Mouse (Mus musculus): Measurements from ENCODE around the gene Cfap20. TPM values are rescaled to one million over a fixed set of nuclear protein-coding genes. Genes with fewer than 3 reads are reported as not detected.
A peak's percentile ranks its signal among the peaks of the same experiment; 100 is the strongest.

Cfap20 gene
- polyA plus RNA-seq, 1 experiment from 2014 or later = 40.0 TPM

- under 1% methylated on average over 21 of the region's 25 CpGs for WGBS (ENCODE audit: missing documents)
- Histone ChIP-seq H3K36me3 (ENCODE audit: inconsistent target) (no peaks in the 10 kb centered on the region), H3K27ac (peak overlapping the region; percentile 24)
Observed at GRCm38 (mm10) chr8:95434233-95434632, 436 bp downstream of the Cfap20 start.

GRCm38 (mm10) chr8:95433124-95433523, 1.5 kb downstream of the Cfap20 start:
- no peak overlapping the region; the same call in 1 of the 2 replicates for H3K4me3 ChIP-seq (ENCODE audit: inconsistent target)
- WGBS (ENCODE audit: missing documents) = 91% methylated on average over 4 of the region's 4 CpGs
- H3K36me3 ChIP-seq (ENCODE audit: inconsistent target) = no peaks in the 10 kb centered on the region
- no peak overlapping the region for H3K27ac ChIP-seq
- H3K79me2 ChIP-seq (ENCODE audit: inconsistent target) = peaks cover 62% of the 10 kb centered on the region

More at GRCm38 (mm10) chr8:95434233-95434632, 436 bp downstream of the Cfap20 start:
- peaks cover 51% of the 10 kb centered on the region for H3K79me2 ChIP-seq (ENCODE audit: inconsistent target)
- H3K4me3 ChIP-seq (ENCODE audit: inconsistent target) = peak overlapping the region; percentile 79

GRCm38 (mm10) chr8:95432471-95432870, 2.2 kb downstream of the Cfap20 start:
- H3K27ac ChIP-seq = no peak overlapping the region
- WGBS (ENCODE audit: missing documents) = 72% methylated on average over 3 of the region's 3 CpGs
- no peaks in the 10 kb centered on the region for H3K36me3 ChIP-seq (ENCODE audit: inconsistent target)
- H3K4me3 ChIP-seq (ENCODE audit: inconsistent target) = no peak overlapping the region
- H3K79me2 ChIP-seq (ENCODE audit: inconsistent target) = peaks cover 69% of the 10 kb centered on the region

DNA sequence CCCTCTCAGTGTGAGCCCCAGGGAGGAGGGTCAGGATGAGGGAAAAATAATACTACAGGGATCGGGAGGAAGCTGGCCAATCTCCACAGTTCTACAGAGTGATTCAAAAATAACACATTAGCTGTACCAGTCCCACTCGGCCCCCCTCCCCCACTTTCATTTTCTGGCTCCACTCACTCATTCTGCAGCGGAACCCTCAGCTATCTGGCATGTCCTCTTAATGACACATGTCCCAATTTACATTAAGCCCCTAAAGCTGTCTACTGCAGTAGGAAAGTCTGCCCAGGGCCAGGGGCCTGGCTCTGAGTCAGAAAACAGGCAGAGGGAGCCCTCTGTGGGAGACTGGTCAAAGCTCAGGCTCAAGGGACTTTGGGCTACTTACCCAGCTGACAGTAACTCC, 4.7 kb downstream of the Cfap20 start:
- peaks cover 94% of the 10 kb centered on the region for H3K79me2 ChIP-seq (ENCODE audit: inconsistent target)
- H3K27ac ChIP-seq = no peak overlapping the region
- H3K36me3 ChIP-seq (ENCODE audit: inconsistent target) = no peaks in the 10 kb centered on the region
- WGBS (ENCODE audit: missing documents) = 74% methylated on average over 3 of the region's 3 CpGs
- H3K4me3 ChIP-seq (ENCODE audit: inconsistent target) = no peak overlapping the region

- WGBS (ENCODE audit: missing documents) = 15% methylated on average over 12 of the region's 12 CpGs
- H3K36me3 ChIP-seq (ENCODE audit: inconsistent target) = no peaks in the 10 kb centered on the region; the same call in 1 of the 2 replicates
- peak overlapping the region; percentile 23 for H3K4me3 ChIP-seq (ENCODE audit: inconsistent target)
- H3K79me2 ChIP-seq (ENCODE audit: inconsistent target) = peaks cover 90% of the 10 kb centered on the region
- H3K27ac ChIP-seq = peak overlapping the region; percentile 58
Observed at GRCm38 (mm10) chr8:95427594-95428535, 6.8 kb downstream of the Cfap20 start.

DNA sequence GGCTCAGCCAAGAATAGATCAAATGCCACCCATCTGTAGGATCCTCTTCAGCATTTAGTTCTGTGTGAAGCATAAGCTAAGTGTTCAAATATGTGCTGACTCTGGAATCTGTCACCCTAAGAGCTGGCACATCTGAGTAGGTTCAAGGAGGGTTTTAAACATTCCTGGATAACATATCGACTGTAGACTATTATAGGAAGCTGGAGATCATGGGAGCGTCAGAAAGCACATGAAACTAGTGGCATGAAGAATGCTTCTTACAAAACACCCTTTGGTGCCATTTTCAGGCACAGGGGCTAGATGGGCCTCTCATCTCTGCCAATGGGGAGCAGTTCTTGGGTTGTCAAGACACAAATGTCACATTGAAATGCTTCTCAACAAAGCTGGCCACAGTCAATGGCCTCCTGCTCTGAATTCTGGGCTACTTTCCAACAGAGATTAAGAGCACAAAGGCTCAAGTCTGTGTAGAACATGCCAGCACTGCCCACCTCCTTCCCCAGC, 7.8 kb downstream of the Cfap20 start:
- Histone ChIP-seq H3K36me3 (ENCODE audit: inconsistent target) (peaks cover 5% of the 10 kb centered on the region; the same call in 1 of the 2 replicates), H3K79me2 (ENCODE audit: inconsistent target) (peaks cover 80% of the 10 kb centered on the region), H3K27ac (no peak overlapping the region), H3K4me3 (ENCODE audit: inconsistent target) (no peak overlapping the region)
- WGBS (ENCODE audit: missing documents) = 97% methylated on average over 2 of the region's 2 CpGs

GRCm38 (mm10) chr8:95424682-95425081, 10.0 kb downstream of the Cfap20 start:
- no peak overlapping the region for H3K4me3 ChIP-seq (ENCODE audit: inconsistent target)
- WGBS (ENCODE audit: missing documents) = 89% methylated on average over 6 of the region's 7 CpGs
- H3K79me2 ChIP-seq (ENCODE audit: inconsistent target) = peaks cover 59% of the 10 kb centered on the region
- peaks cover 21% of the 10 kb centered on the region; the same call in 1 of the 2 replicates for H3K36me3 ChIP-seq (ENCODE audit: inconsistent target)
- H3K27ac ChIP-seq = no peak overlapping the region

DNA sequence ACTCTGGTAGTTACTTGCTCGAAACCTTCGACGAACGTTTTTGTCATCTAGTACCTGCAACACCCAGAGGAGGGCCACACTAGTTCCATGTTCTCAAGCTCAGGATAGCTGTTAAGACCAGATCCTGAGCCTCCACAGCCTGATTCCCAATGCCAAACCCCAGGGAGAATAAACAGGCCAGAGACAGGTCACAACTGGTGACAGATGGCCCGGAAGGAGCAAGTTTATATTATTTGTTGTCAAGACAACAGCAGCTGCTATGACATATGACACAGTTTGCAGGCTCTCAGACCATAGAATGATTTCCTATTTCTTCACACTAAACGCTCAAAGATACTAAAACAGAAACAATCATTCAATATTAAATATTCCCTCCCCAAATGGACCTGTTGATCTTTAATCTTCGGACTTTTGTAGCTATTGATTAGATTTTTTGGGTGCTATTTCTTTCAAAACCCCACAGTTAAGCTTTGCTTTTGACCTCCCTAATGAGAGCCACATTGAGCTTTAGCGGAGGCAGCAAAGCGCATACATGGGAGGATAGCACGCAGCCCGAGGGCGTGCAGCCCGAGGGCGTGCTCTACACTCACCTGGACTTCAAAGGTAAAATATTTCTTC, 12.4 kb downstream of the Cfap20 start:
- 91% methylated on average over 14 of the region's 14 CpGs for WGBS (ENCODE audit: missing documents)
- Histone ChIP-seq H3K27ac (no peak overlapping the region), H3K79me2 (ENCODE audit: inconsistent target) (peaks cover 35% of the 10 kb centered on the region), H3K4me3 (ENCODE audit: inconsistent target) (no peak overlapping the region), H3K36me3 (ENCODE audit: inconsistent target) (peaks cover 21% of the 10 kb centered on the region; the same call in 1 of the 2 replicates)

- 34% methylated on average over 10 of the region's 10 CpGs for WGBS (ENCODE audit: missing documents)
Observed at GRCm38 (mm10) chr8:95411309-95411972, 23.2 kb downstream of the Cfap20 start.

GRCm38 (mm10) chr8:95409518-95409917, 25.2 kb downstream of the Cfap20 start:
- Histone ChIP-seq H3K4me3 (ENCODE audit: inconsistent target) (no peak overlapping the region), H3K79me2 (ENCODE audit: inconsistent target) (no peaks in the 10 kb centered on the region), H3K27ac (no peak overlapping the region), H3K36me3 (ENCODE audit: inconsistent target) (no peaks in the 10 kb centered on the region)
- 80% methylated on average over 5 of the region's 5 CpGs for WGBS (ENCODE audit: missing documents)

More at GRCm38 (mm10) chr8:95411309-95411972, 23.2 kb downstream of the Cfap20 start:
- no peak overlapping the region for H3K4me3 ChIP-seq (ENCODE audit: inconsistent target)
- H3K79me2 ChIP-seq (ENCODE audit: inconsistent target) = no peaks in the 10 kb centered on the region
- no peaks in the 10 kb centered on the region for H3K36me3 ChIP-seq (ENCODE audit: inconsistent target)
- H3K27ac ChIP-seq = no peak overlapping the region

DNA sequence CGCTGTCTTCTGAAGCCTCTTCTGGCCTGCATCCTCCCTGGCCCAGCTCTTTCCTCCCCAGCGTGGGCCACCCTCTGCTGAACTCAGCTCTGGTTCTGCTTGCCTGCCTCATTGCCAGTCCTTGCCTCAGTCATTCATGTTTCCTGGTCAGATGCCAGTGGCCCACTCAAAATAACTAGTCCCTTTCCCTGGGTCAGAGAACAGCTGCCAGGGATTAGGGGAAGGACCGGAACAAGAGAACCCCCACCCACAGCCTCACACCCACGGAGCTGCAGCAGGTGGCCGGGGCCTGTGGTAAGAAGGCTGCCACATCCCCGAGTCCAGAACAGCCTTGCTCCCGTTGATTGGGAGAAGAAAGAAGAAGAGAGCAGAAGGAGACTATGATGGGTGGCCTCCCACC, 33.6 kb downstream of the Cfap20 start:
- Histone ChIP-seq H3K36me3 (ENCODE audit: inconsistent target) (no peaks in the 10 kb centered on the region), H3K27ac (no peak overlapping the region), H3K4me3 (ENCODE audit: inconsistent target) (no peak overlapping the region), H3K79me2 (ENCODE audit: inconsistent target) (no peaks in the 10 kb centered on the region)
- 91% methylated on average over 7 of the region's 7 CpGs for WGBS (ENCODE audit: missing documents)

DNA sequence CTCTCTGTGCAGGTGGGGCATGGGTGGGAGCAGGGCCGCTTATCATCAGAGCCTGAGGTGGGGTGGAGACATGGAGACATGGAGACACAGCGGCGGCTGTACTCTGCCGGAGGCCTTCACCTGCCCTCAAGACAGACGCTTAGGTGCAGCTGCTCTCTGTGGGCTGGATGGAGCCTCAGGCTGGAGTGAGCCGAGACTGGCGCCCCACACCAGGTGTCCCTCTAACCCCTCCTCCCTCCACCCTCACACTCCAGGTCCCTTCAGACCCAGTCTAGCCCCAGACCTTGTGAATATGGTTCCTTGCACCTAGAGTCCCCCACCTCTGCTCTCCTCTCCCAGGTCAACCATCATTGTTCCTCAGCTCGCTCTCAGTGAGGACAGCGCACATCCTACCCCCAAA, 35.5 kb downstream of the Cfap20 start:
- no peaks in the 10 kb centered on the region for H3K79me2 ChIP-seq (ENCODE audit: inconsistent target)
- H3K4me3 ChIP-seq (ENCODE audit: inconsistent target) = no peak overlapping the region
- no peaks in the 10 kb centered on the region for H3K36me3 ChIP-seq (ENCODE audit: inconsistent target)
- H3K27ac ChIP-seq = no peak overlapping the region
- 95% methylated on average over 9 of the region's 9 CpGs for WGBS (ENCODE audit: missing documents)

DNA sequence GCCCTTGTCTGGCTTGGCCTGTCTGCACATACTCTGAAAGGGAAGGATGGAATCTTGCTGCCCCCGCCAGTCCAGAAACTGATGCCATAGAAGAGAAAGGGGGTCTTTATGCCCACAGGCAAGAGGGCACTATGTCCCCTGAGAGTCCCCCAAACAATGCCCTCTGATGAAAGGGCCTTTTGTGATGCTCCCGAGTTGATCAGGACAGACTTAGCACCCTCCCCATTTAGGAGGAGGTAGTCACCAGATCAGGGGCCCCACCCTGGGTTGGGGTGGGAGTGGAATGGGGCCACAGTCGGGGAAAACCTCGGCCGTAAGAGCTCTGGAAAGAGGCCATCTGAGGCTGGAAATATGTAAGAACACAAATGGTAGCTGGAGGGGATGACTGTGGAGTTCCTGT, 37.5 kb downstream of the Cfap20 start:
- WGBS (ENCODE audit: missing documents) = 76% methylated on average over 5 of the region's 5 CpGs
- H3K27ac ChIP-seq = no peak overlapping the region
- H3K79me2 ChIP-seq (ENCODE audit: inconsistent target) = no peaks in the 10 kb centered on the region
- no peak overlapping the region for H3K4me3 ChIP-seq (ENCODE audit: inconsistent target)
- H3K36me3 ChIP-seq (ENCODE audit: inconsistent target) = no peaks in the 10 kb centered on the region

DNA sequence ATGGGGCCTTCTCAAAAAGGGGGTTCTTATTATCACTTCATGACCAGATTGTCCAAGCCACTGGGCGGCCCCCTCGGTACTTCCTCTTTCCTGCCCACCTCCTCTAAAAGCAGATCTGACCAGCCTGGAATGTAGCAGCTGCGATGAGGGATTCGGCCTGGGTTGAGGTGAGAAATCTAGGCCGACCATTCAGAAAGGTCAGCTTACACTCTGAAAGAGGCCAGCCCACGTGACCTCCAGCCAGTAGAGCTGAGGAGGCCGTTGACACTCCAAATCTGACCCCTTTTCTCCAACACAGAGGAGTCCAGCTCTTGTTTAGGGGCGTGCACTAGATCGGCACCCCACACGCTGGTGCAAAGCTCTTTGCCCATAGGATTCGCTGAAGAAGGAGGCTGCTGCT, 37.9 kb downstream of the Cfap20 start:
- Histone ChIP-seq H3K79me2 (ENCODE audit: inconsistent target) (no peaks in the 10 kb centered on the region), H3K36me3 (ENCODE audit: inconsistent target) (no peaks in the 10 kb centered on the region), H3K4me3 (ENCODE audit: inconsistent target) (no peak overlapping the region), H3K27ac (no peak overlapping the region)
- 71% methylated on average over 10 of the region's 11 CpGs for WGBS (ENCODE audit: missing documents)
